Mouse (Mus musculus): Measurements from ENCODE around the gene Ldlr. TPM values are rescaled to one million over a fixed set of nuclear protein-coding genes. Genes with fewer than 3 reads are reported as not detected.
"Not testable (repeated sequence)": the region's sequence is repeated elsewhere in the genome, so short reads cannot be mapped to it uniquely, and the experiment has no call there.

Gene Ldlr
- polyA plus RNA-seq, 1 experiment from 2014 or later = 7.3 TPM

- H3K4me2 ChIP-seq (ENCODE audit: low read length); ATAC-seq (ENCODE audit: insufficient number of reproducible peaks, insufficient read depth, low FRiP score, low read depth); H3K27me3 ChIP-seq (ENCODE audit: control insufficient read depth, insufficient read depth, low read length); H3K9me3 ChIP-seq (ENCODE audit: control insufficient read depth, low read length); H3K4me3 ChIP-seq (ENCODE audit: control insufficient read depth in 1 of 2, insufficient read depth in 1 of 2, low read depth in 1 of 2, low read length in 2 of 2); H3K27ac ChIP-seq (replicated peaks in 1 of 2; ENCODE audit: control insufficient read depth in 1 of 2, insufficient read depth in 1 of 2, low read depth in 2 of 2, low read length in 2 of 2); H3K9ac ChIP-seq (ENCODE audit: low read length): not testable (repeated sequence)
- Histone ChIP-seq H3K36me3 (ENCODE audit: control insufficient read depth, insufficient read depth, low read length) (peaks cover 72% of the 10 kb centered on the region), H3K4me1 (ENCODE audit: control insufficient read depth in 2 of 2, insufficient read depth in 2 of 2, low read length in 2 of 2) (peaks cover 26 to 59% of the 10 kb centered on the region in 2 experiments)
- 96% methylated on average over 6 of the region's 6 CpGs for WGBS
Observed at GRCm38 (mm10) chr9:21793507-21793906, 70.2 kb downstream of the Ldlr start.

- no peak for ATAC-seq (ENCODE audit: insufficient number of reproducible peaks, insufficient read depth, low FRiP score, low read depth)
- H3K9me3 ChIP-seq (ENCODE audit: control insufficient read depth, low read length) = no peaks in the 10 kb centered on the region
- WGBS = 92% methylated on average over 18 of the region's 18 CpGs
- H3K4me2 ChIP-seq (ENCODE audit: low read length) = no peak overlapping the region
- no peak overlapping the region for H3K9ac ChIP-seq (ENCODE audit: low read length)
- H3K27me3 ChIP-seq (ENCODE audit: control insufficient read depth, insufficient read depth, low read length) = no peaks in the 10 kb centered on the region
- H3K4me1 ChIP-seq (ENCODE audit: control insufficient read depth in 2 of 2, insufficient read depth in 2 of 2, low read length in 2 of 2) = peaks cover 26 to 55% of the 10 kb centered on the region in 2 experiments
- H3K4me3 ChIP-seq (ENCODE audit: control insufficient read depth in 1 of 2, insufficient read depth in 1 of 2, low read depth in 1 of 2, low read length in 2 of 2) = no peak overlapping the region
- peaks cover 63% of the 10 kb centered on the region for H3K36me3 ChIP-seq (ENCODE audit: control insufficient read depth, insufficient read depth, low read length)
- H3K27ac ChIP-seq (replicated peaks in 1 of 2; ENCODE audit: control insufficient read depth in 1 of 2, insufficient read depth in 1 of 2, low read depth in 2 of 2, low read length in 2 of 2) = no peak overlapping the region
Observed at GRCm38 (mm10) chr9:21794344-21794834, 71.1 kb downstream of the Ldlr start.

GRCm38 (mm10) chr9:21794925-21795324 lies 71.6 kb downstream of the Ldlr start:
- Histone ChIP-seq H3K9ac (ENCODE audit: low read length) (no peak overlapping the region), H3K4me1 (ENCODE audit: control insufficient read depth in 2 of 2, insufficient read depth in 2 of 2, low read length in 2 of 2) (peaks cover 26 to 55% of the 10 kb centered on the region in 2 experiments), H3K27ac (replicated peaks in 1 of 2; ENCODE audit: control insufficient read depth in 1 of 2, insufficient read depth in 1 of 2, low read depth in 2 of 2, low read length in 2 of 2) (no peak overlapping the region), H3K9me3 (ENCODE audit: control insufficient read depth, low read length) (no peaks in the 10 kb centered on the region), H3K27me3 (ENCODE audit: control insufficient read depth, insufficient read depth, low read length) (no peaks in the 10 kb centered on the region), H3K4me3 (ENCODE audit: control insufficient read depth in 1 of 2, insufficient read depth in 1 of 2, low read depth in 1 of 2, low read length in 2 of 2) (no peak overlapping the region), H3K36me3 (ENCODE audit: control insufficient read depth, insufficient read depth, low read length) (peaks cover 62% of the 10 kb centered on the region), H3K4me2 (ENCODE audit: low read length) (no peak overlapping the region)
- 89% methylated on average over 25 of the region's 25 CpGs for WGBS
- ATAC-seq (ENCODE audit: insufficient number of reproducible peaks, insufficient read depth, low FRiP score, low read depth) = no peak

GRCm38 (mm10) chr9:21795579-21795978 lies 72.3 kb downstream of the Ldlr start:
- Histone ChIP-seq H3K9me3 (ENCODE audit: control insufficient read depth, low read length) (no peaks in the 10 kb centered on the region), H3K4me1 (ENCODE audit: control insufficient read depth in 2 of 2, insufficient read depth in 2 of 2, low read length in 2 of 2) (peaks cover 26 to 55% of the 10 kb centered on the region in 2 experiments), H3K4me2 (ENCODE audit: low read length) (peak overlapping the region; percentile 70; the same call in 1 of the 2 replicates), H3K27me3 (ENCODE audit: control insufficient read depth, insufficient read depth, low read length) (no peaks in the 10 kb centered on the region), H3K36me3 (ENCODE audit: control insufficient read depth, insufficient read depth, low read length) (peaks cover 60% of the 10 kb centered on the region), H3K27ac (replicated peaks in 1 of 2; ENCODE audit: control insufficient read depth in 1 of 2, insufficient read depth in 1 of 2, low read depth in 2 of 2, low read length in 2 of 2) (peak overlapping the region in 1 of 2 experiments; percentile 96; a peak in 2 of 4 replicates), H3K4me3 (ENCODE audit: control insufficient read depth in 1 of 2, insufficient read depth in 1 of 2, low read depth in 1 of 2, low read length in 2 of 2) (no peak overlapping the region), H3K9ac (ENCODE audit: low read length) (peak overlapping the region; percentile 11; the same call in 1 of the 2 replicates)
- no peak for ATAC-seq (ENCODE audit: insufficient number of reproducible peaks, insufficient read depth, low FRiP score, low read depth)
- WGBS = 74% methylated on average over 5 of the region's 5 CpGs

GRCm38 (mm10) chr9:21796259-21796658 lies 73.0 kb downstream of the Ldlr start:
- no peaks in the 10 kb centered on the region for H3K27me3 ChIP-seq (ENCODE audit: control insufficient read depth, insufficient read depth, low read length)
- no peaks in the 10 kb centered on the region for H3K9me3 ChIP-seq (ENCODE audit: control insufficient read depth, low read length)
- WGBS = 38% methylated on average over 3 of the region's 3 CpGs
- H3K4me1 ChIP-seq (ENCODE audit: control insufficient read depth in 2 of 2, insufficient read depth in 2 of 2, low read length in 2 of 2) = peaks cover 25 to 50% of the 10 kb centered on the region in 2 experiments
- H3K36me3 ChIP-seq (ENCODE audit: control insufficient read depth, insufficient read depth, low read length) = peaks cover 60% of the 10 kb centered on the region
- ATAC-seq (ENCODE audit: insufficient number of reproducible peaks, insufficient read depth, low FRiP score, low read depth) = no peak
- H3K4me2 ChIP-seq (ENCODE audit: low read length) = peak overlapping the region; percentile 70
- H3K9ac ChIP-seq (ENCODE audit: low read length) = peak overlapping the region; percentile 96
- H3K4me3 ChIP-seq (ENCODE audit: control insufficient read depth in 1 of 2, insufficient read depth in 1 of 2, low read depth in 1 of 2, low read length in 2 of 2) = peak overlapping the region; percentile 6 to 90; a peak in 2 of 4 replicates
- H3K27ac ChIP-seq (replicated peaks in 1 of 2; ENCODE audit: control insufficient read depth in 1 of 2, insufficient read depth in 1 of 2, low read depth in 2 of 2, low read length in 2 of 2) = peak overlapping the region; percentile 3 to 96; a peak in 2 of 4 replicates

GRCm38 (mm10) chr9:21796919-21797318 lies 73.6 kb downstream of the Ldlr start:
- Histone ChIP-seq H3K9me3 (ENCODE audit: control insufficient read depth, low read length) (no peaks in the 10 kb centered on the region), H3K36me3 (ENCODE audit: control insufficient read depth, insufficient read depth, low read length) (peaks cover 61% of the 10 kb centered on the region), H3K27ac (replicated peaks in 1 of 2; ENCODE audit: control insufficient read depth in 1 of 2, insufficient read depth in 1 of 2, low read depth in 2 of 2, low read length in 2 of 2) (peak overlapping the region; percentile 54 to 96; a peak in 3 of 4 replicates), H3K9ac (ENCODE audit: low read length) (peak overlapping the region; percentile 96), H3K4me1 (ENCODE audit: control insufficient read depth in 2 of 2, insufficient read depth in 2 of 2, low read length in 2 of 2) (peaks cover 19 to 43% of the 10 kb centered on the region in 2 experiments), H3K4me2 (ENCODE audit: low read length) (peak overlapping the region; percentile 70), H3K4me3 (ENCODE audit: control insufficient read depth in 1 of 2, insufficient read depth in 1 of 2, low read depth in 1 of 2, low read length in 2 of 2) (peak overlapping the region; percentile 90 to 93; a peak in 3 of 4 replicates), H3K27me3 (ENCODE audit: control insufficient read depth, insufficient read depth, low read length) (no peaks in the 10 kb centered on the region)
- 54% methylated on average over 3 of the region's 3 CpGs for WGBS
- no peak for ATAC-seq (ENCODE audit: insufficient number of reproducible peaks, insufficient read depth, low FRiP score, low read depth)

- Histone ChIP-seq H3K27ac (replicated peaks in 1 of 2; ENCODE audit: control insufficient read depth in 1 of 2, insufficient read depth in 1 of 2, low read depth in 2 of 2, low read length in 2 of 2) (peak overlapping the region; percentile 93 to 96), H3K9me3 (ENCODE audit: control insufficient read depth, low read length) (no peaks in the 10 kb centered on the region), H3K4me1 (ENCODE audit: control insufficient read depth in 2 of 2, insufficient read depth in 2 of 2, low read length in 2 of 2) (peaks cover 11 to 33% of the 10 kb centered on the region in 2 experiments), H3K4me3 (ENCODE audit: control insufficient read depth in 1 of 2, insufficient read depth in 1 of 2, low read depth in 1 of 2, low read length in 2 of 2) (peak overlapping the region; percentile 90 to 93), H3K27me3 (ENCODE audit: control insufficient read depth, insufficient read depth, low read length) (no peaks in the 10 kb centered on the region), H3K36me3 (ENCODE audit: control insufficient read depth, insufficient read depth, low read length) (peaks cover 60% of the 10 kb centered on the region), H3K4me2 (ENCODE audit: low read length) (peak overlapping the region; percentile 70), H3K9ac (ENCODE audit: low read length) (peak overlapping the region; percentile 96)
- whole genome bisulfite sequencing = 0% methylated on average over 26 of the region's 26 CpGs
- ATAC-seq (ENCODE audit: insufficient number of reproducible peaks, insufficient read depth, low FRiP score, low read depth) = peak; percentile 68
Observed at GRCm38 (mm10) chr9:21797921-21798344, 74.7 kb downstream of the Ldlr start.
